Mouse (Mus musculus): Measurements from ENCODE around the gene Gap43. TPM values are rescaled to one million over a fixed set of nuclear protein-coding genes. Genes with fewer than 3 reads are reported as not detected.
A peak's percentile ranks its signal among the peaks of the same experiment; 100 is the strongest.
"Not testable (repeated sequence)": the region's sequence is repeated elsewhere in the genome, so short reads cannot be mapped to it uniquely, and the experiment has no call there.

Gap43 gene
- total RNA-seq (2022): under 1 TPM in 3 of 4 experiments, not detected in 1; 0.26 to 0.73 (median 0.35) TPM

- DNase-seq (ENCODE audit: low spot score): no peak
These were observed at the start of gene Gap43 for GRCm38 (mm10) chr16:42340021-42340768. Gene Gap43 (minus strand): TSS chr16:42340651.

- no peak for DNase-seq (ENCODE audit: low spot score)
These were observed 40.9 kb upstream of the Gap43 start for GRCm38 (mm10) chr16:42381328-42381838.

- DNase-seq (ENCODE audit: low spot score): no peak
These were observed 40.2 kb upstream of the Gap43 start for GRCm38 (mm10) chr16:42380641-42381040.

GRCm38 (mm10) chr16:42370148-42370547 lies 29.7 kb upstream of the Gap43 start:
- no peak for DNase-seq (ENCODE audit: low spot score)

- no peak for DNase-seq (ENCODE audit: low spot score)
These were observed 28.9 kb upstream of the Gap43 start for GRCm38 (mm10) chr16:42369346-42369745.

- DNase-seq (ENCODE audit: low spot score): no peak
These were observed 19.6 kb upstream of the Gap43 start for GRCm38 (mm10) chr16:42360061-42360460.

GRCm38 (mm10) chr16:42358058-42358457 lies 17.6 kb upstream of the Gap43 start:
- DNase-seq (ENCODE audit: low spot score): no peak

GRCm38 (mm10) chr16:42350076-42350475 lies 9.6 kb upstream of the Gap43 start:
- DNase-seq (ENCODE audit: low spot score): peak; percentile 3

- DNase-seq (ENCODE audit: low spot score): not testable (repeated sequence)
These were observed 414 bp upstream of the Gap43 start for GRCm38 (mm10) chr16:42340865-42341264.

- DNase-seq (ENCODE audit: low spot score): no peak
These were observed 939 bp downstream of the Gap43 start for GRCm38 (mm10) chr16:42339512-42339911.

- DNase-seq (ENCODE audit: low spot score): no peak
These were observed 1.5 kb downstream of the Gap43 start for GRCm38 (mm10) chr16:42338987-42339386.

GRCm38 (mm10) chr16:42338342-42338741 lies 2.1 kb downstream of the Gap43 start:
- DNase-seq (ENCODE audit: low spot score): no peak

- DNase-seq (ENCODE audit: low spot score): no peak
These were observed 2.8 kb downstream of the Gap43 start for GRCm38 (mm10) chr16:42337663-42338062.

GRCm38 (mm10) chr16:42336610-42337009 lies 3.8 kb downstream of the Gap43 start:
- no peak for DNase-seq (ENCODE audit: low spot score)

GRCm38 (mm10) chr16:42332321-42332720 lies 8.1 kb downstream of the Gap43 start:
- no peak for DNase-seq (ENCODE audit: low spot score)

GRCm38 (mm10) chr16:42326191-42326590 lies 14.3 kb downstream of the Gap43 start:
- DNase-seq (ENCODE audit: low spot score): no peak

GRCm38 (mm10) chr16:42325536-42325935 lies 14.9 kb downstream of the Gap43 start:
- DNase-seq (ENCODE audit: low spot score): no peak

GRCm38 (mm10) chr16:42319831-42320230 lies 20.6 kb downstream of the Gap43 start:
- peak; percentile 28 for DNase-seq (ENCODE audit: low spot score)

- no peak for DNase-seq (ENCODE audit: low spot score)
These were observed 21.1 kb downstream of the Gap43 start for GRCm38 (mm10) chr16:42319365-42319764.

GRCm38 (mm10) chr16:42312125-42312524 lies 28.3 kb downstream of the Gap43 start:
- no peak for DNase-seq (ENCODE audit: low spot score)

GRCm38 (mm10) chr16:42308761-42309160 lies 31.7 kb downstream of the Gap43 start:
- no peak for DNase-seq (ENCODE audit: low spot score)

- peak; percentile 3 for DNase-seq (ENCODE audit: low spot score)
These were observed 34.3 kb downstream of the Gap43 start for GRCm38 (mm10) chr16:42305934-42306701.

- no peak for DNase-seq (ENCODE audit: low spot score)
These were observed 37.0 kb downstream of the Gap43 start for GRCm38 (mm10) chr16:42303461-42303860.
